Mouse (Mus musculus): Measurements from ENCODE around the gene Nipal3. TPM values are rescaled to one million over a fixed set of nuclear protein-coding genes. Genes with fewer than 3 reads are reported as not detected.
A peak's percentile ranks its signal among the peaks of the same experiment; 100 is the strongest.

Gene Nipal3
- polyA plus RNA-seq, 1 experiment from 2014 or later: 2.1 TPM

- ATAC-seq (ENCODE audit: low FRiP score): no peak
- Histone ChIP-seq H3K4me2 (no peak overlapping the region), H3K36me3 (replicated peaks) (no peaks in the 10 kb centered on the region), H3K4me1 (peaks cover 14% of the 10 kb centered on the region), H3K9me3 (no peaks in the 10 kb centered on the region), H3K9ac (no peak overlapping the region), H3K27ac (no peak overlapping the region), H3K27me3 (no peaks in the 10 kb centered on the region), H3K4me3 (replicated peaks) (no peak overlapping the region)
- 80% methylated on average over 6 of the region's 6 CpGs for WGBS
These were observed 41.7 kb downstream of the Nipal3 start for GRCm38 (mm10) chr4:135453164-135453563.

- Histone ChIP-seq H3K9me3 (no peaks in the 10 kb centered on the region), H3K4me1 (peaks cover 14% of the 10 kb centered on the region), H3K9ac (no peak overlapping the region), H3K4me3 (replicated peaks) (no peak overlapping the region), H3K4me2 (peak overlapping the region; percentile 25; the same call in 1 of the 2 replicates), H3K36me3 (replicated peaks) (no peaks in the 10 kb centered on the region), H3K27ac (peak overlapping the region; percentile 42; the same call in 1 of the 2 replicates), H3K27me3 (no peaks in the 10 kb centered on the region)
- 44% methylated on average over 18 of the region's 18 CpGs for WGBS
- ATAC-seq (ENCODE audit: low FRiP score): no peak
These were observed 43.4 kb downstream of the Nipal3 start for GRCm38 (mm10) chr4:135451360-135452015.

DNA sequence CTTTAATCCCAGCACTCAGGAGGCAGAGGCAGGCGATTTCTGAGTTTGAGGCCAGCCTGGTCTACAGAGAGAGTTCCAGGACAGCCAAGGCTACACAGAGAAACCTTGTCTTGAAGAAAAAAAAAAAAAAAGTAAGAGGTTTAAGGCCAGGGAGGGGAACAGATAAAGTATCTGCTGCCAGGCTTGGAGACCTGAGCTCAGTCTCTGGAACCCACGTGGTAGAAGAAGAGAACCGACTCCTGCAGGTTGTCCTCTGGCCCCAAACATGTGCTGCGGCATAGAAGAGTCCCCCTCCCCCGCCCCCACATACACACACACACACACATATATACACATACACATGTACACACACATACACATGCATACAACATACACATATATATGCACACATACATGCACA is 52.4 kb downstream of the Nipal3 start:
- 81% methylated on average over 5 of the region's 5 CpGs for WGBS
- Histone ChIP-seq H3K4me2 (no peak overlapping the region), H3K4me1 (peaks cover 7% of the 10 kb centered on the region), H3K27ac (no peak overlapping the region), H3K9ac (no peak overlapping the region), H3K4me3 (replicated peaks) (no peak overlapping the region), H3K9me3 (no peaks in the 10 kb centered on the region), H3K36me3 (replicated peaks) (no peaks in the 10 kb centered on the region), H3K27me3 (no peaks in the 10 kb centered on the region)
- no peak for ATAC-seq (ENCODE audit: low FRiP score)

GRCm38 (mm10) chr4:135439904-135440522 is 54.8 kb downstream of the Nipal3 start:
- 61% methylated on average over 9 of the region's 9 CpGs for WGBS
- Histone ChIP-seq H3K9ac (no peak overlapping the region), H3K4me1 (peaks cover 7% of the 10 kb centered on the region), H3K36me3 (replicated peaks) (no peaks in the 10 kb centered on the region), H3K9me3 (no peaks in the 10 kb centered on the region), H3K4me2 (no peak overlapping the region), H3K27me3 (peaks cover 6% of the 10 kb centered on the region; the same call in 1 of the 2 replicates), H3K27ac (no peak overlapping the region), H3K4me3 (replicated peaks) (no peak overlapping the region)
- no peak for ATAC-seq (ENCODE audit: low FRiP score)

GRCm38 (mm10) chr4:135439188-135439647 is 55.6 kb downstream of the Nipal3 start:
- Histone ChIP-seq H3K36me3 (replicated peaks) (no peaks in the 10 kb centered on the region), H3K27me3 (peaks cover 6% of the 10 kb centered on the region; the same call in 1 of the 2 replicates), H3K4me2 (peak overlapping the region; percentile 42), H3K27ac (peak overlapping the region; percentile 50), H3K9ac (no peak overlapping the region), H3K4me1 (peaks cover 13% of the 10 kb centered on the region), H3K4me3 (replicated peaks) (peak overlapping the region; percentile 8; the same call in 1 of the 2 replicates), H3K9me3 (no peaks in the 10 kb centered on the region)
- peak; percentile 78 for ATAC-seq (ENCODE audit: low FRiP score)
- 3% methylated on average over 15 of the region's 15 CpGs for WGBS

DNA sequence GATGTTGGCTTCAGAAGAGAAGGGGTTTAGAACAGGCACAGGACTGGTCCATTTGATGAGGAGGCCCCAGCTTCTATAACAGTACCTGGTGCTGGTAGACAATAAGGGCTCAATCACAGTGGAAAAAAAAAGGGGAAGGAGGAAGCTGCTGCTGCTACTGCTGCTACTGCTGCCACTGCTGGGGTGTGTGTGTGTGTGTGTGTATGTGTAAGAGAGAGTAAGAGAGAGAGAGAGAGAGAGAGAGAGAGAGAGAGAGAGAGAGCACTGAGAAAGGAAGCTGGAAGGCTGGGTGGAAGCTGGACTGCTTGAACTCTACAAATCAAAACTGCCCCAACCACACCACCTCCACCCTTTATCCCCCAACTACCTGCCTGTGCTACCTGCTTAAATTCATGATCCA is 56.9 kb downstream of the Nipal3 start:
- no peak overlapping the region for H3K9ac ChIP-seq
- no peaks in the 10 kb centered on the region for H3K36me3 ChIP-seq (replicated peaks)
- no peak overlapping the region for H3K27ac ChIP-seq
- H3K9me3 ChIP-seq: no peaks in the 10 kb centered on the region
- H3K27me3 ChIP-seq: peaks cover 6% of the 10 kb centered on the region; the same call in 1 of the 2 replicates
- no peak overlapping the region for H3K4me2 ChIP-seq
- H3K4me3 ChIP-seq (replicated peaks): no peak overlapping the region
- H3K4me1 ChIP-seq: peaks cover 19% of the 10 kb centered on the region
- ATAC-seq (ENCODE audit: low FRiP score): no peak

- WGBS: 65% methylated on average over 13 of the region's 13 CpGs
- H3K9ac ChIP-seq: no peak overlapping the region
- H3K27me3 ChIP-seq: peaks cover 6% of the 10 kb centered on the region
- H3K4me2 ChIP-seq: no peak overlapping the region
- H3K4me1 ChIP-seq: peaks cover 20% of the 10 kb centered on the region
- no peak overlapping the region for H3K27ac ChIP-seq
- H3K36me3 ChIP-seq (replicated peaks): no peaks in the 10 kb centered on the region
- no peaks in the 10 kb centered on the region for H3K9me3 ChIP-seq
- ATAC-seq (ENCODE audit: low FRiP score): no peak
- H3K4me3 ChIP-seq (replicated peaks): no peak overlapping the region
These were observed 58.5 kb downstream of the Nipal3 start for GRCm38 (mm10) chr4:135436291-135436690.

DNA sequence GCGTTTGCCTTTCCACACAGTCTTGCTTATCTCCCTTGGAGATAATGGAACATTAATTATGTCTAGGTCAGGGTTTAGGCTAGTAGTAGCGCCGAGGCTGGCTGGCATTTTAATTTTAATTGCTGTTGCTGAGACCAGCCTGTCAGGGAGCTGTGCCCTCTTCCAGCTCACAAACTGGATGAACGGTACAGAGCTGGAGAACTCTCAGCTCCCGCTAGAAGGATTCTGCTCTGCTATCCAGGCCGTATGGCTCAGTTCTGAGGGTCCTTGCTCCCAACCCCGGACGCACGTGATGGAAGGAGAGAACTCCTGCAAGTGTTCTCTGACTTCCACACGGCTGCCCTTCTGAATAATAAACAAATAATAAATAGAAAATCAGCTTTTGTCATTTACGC is 60.4 kb downstream of the Nipal3 start:
- H3K4me2 ChIP-seq: peak overlapping the region; percentile 94
- peak overlapping the region; percentile 85 for H3K9ac ChIP-seq
- no peaks in the 10 kb centered on the region for H3K36me3 ChIP-seq (replicated peaks)
- peaks cover 6% of the 10 kb centered on the region for H3K27me3 ChIP-seq
- peak overlapping the region; percentile 61; the same call in 1 of the 2 replicates for H3K27ac ChIP-seq
- WGBS: 31% methylated on average over 11 of the region's 11 CpGs
- H3K9me3 ChIP-seq: no peaks in the 10 kb centered on the region
- ATAC-seq (ENCODE audit: low FRiP score): peak; percentile 45; the same call in 1 of the 2 replicates
- H3K4me1 ChIP-seq: peaks cover 18% of the 10 kb centered on the region
- H3K4me3 ChIP-seq (replicated peaks): peak overlapping the region; percentile 72

GRCm38 (mm10) chr4:135433443-135434394 is 61.1 kb downstream of the Nipal3 start, which contains the start of gene Rcan3:
TSS of gene Rcan3 (minus strand) at chr4:135433853.
- Histone ChIP-seq H3K4me1 (peaks cover 13% of the 10 kb centered on the region), H3K4me2 (peak within 1 kb of the TSS; percentile 94), H3K27ac (peak within 1 kb of the TSS; percentile 61; the same call in 1 of the 2 replicates), H3K9me3 (no peaks in the 10 kb centered on the region), H3K36me3 (replicated peaks) (no peaks in the 10 kb centered on the region), H3K4me3 (replicated peaks) (peak within 1 kb of the TSS; percentile 72), H3K9ac (peak within 1 kb of the TSS; percentile 85), H3K27me3 (peaks cover 6% of the 10 kb centered on the region)
- ATAC-seq (ENCODE audit: low FRiP score): peak; percentile 85
- under 1% methylated on average over 45 of the region's 79 CpGs for WGBS

GRCm38 (mm10) chr4:135433086-135433442 is 61.8 kb downstream of the Nipal3 start:
- Histone ChIP-seq H3K27me3 (peaks cover 6% of the 10 kb centered on the region), H3K9me3 (no peaks in the 10 kb centered on the region), H3K9ac (peak overlapping the region; percentile 85), H3K4me3 (replicated peaks) (peak overlapping the region; percentile 72), H3K4me1 (peaks cover 13% of the 10 kb centered on the region), H3K27ac (0 out of 2 replicates have a peak overlapping the region, but pooled peaks have one; percentile 36), H3K4me2 (peak overlapping the region; percentile 94), H3K36me3 (replicated peaks) (no peaks in the 10 kb centered on the region)
- ATAC-seq (ENCODE audit: low FRiP score): no peak
- 6% methylated on average over 10 of the region's 10 CpGs for WGBS

- WGBS: 84% methylated on average over 8 of the region's 8 CpGs
- Histone ChIP-seq H3K9me3 (no peaks in the 10 kb centered on the region), H3K27me3 (peaks cover under 1% of the 10 kb centered on the region), H3K4me2 (no peak overlapping the region), H3K36me3 (replicated peaks) (no peaks in the 10 kb centered on the region), H3K4me3 (replicated peaks) (no peak overlapping the region), H3K27ac (no peak overlapping the region), H3K4me1 (peaks cover 13% of the 10 kb centered on the region), H3K9ac (no peak overlapping the region)
- ATAC-seq (ENCODE audit: low FRiP score): no peak
These were observed 64.7 kb downstream of the Nipal3 start for GRCm38 (mm10) chr4:135429990-135430760.
